Mouse (Mus musculus) intestine, embryonic 16.5 days (tissue): ENCODE results near the gene Atad5. TPM values are rescaled to one million over a fixed set of nuclear protein-coding genes. Genes with fewer than 3 reads are reported as not detected.
"Not testable (repeated sequence)": the region's sequence is repeated elsewhere in the genome, so short reads cannot be mapped to it uniquely, and the experiment has no call there.

Experiments used
- ATAC-seq: fragments of 200-750 bp; cut with Nextera tagmentation; 2 replicates; pipeline ENCODE4 v1.8.0; 2017; ENCODE audit warnings: moderate TSS enrichment, moderate library complexity
- H3K27ac ChIP-seq: fragments of 300-500 bp; sonication (generic); 2 replicates; pipeline ENCODE4 v1.5.1; 2014; ENCODE audit warnings: mild to moderate bottlenecking, low read length
- H3K27me3 ChIP-seq: fragments of 300-500 bp; sonication (generic); replicated peaks from 2 replicates; pipeline ENCODE4 v1.6.1; 2014; ENCODE audit warnings: low read length, control low read depth, mixed read lengths; ENCODE audit not compliant: control insufficient read depth, insufficient read depth
- H3K36me3 ChIP-seq: fragments of 300-500 bp; sonication (generic); 2 replicates; pipeline ENCODE4 v1.6.1; 2014; ENCODE audit warnings: low read length, control low read depth; ENCODE audit not compliant: control insufficient read depth, insufficient read depth
- H3K4me1 ChIP-seq: fragments of 300-500 bp; sonication (generic); 2 replicates; pipeline ENCODE4 v1.6.1; 2014; ENCODE audit warnings: low read length, control low read depth, mixed read lengths; ENCODE audit not compliant: control insufficient read depth, insufficient read depth
- H3K4me2 ChIP-seq: fragments of 300-500 bp; sonication (generic); 2 replicates; pipeline ENCODE4 v1.6.1; 2014; ENCODE audit warnings: low read depth, low read length, control low read depth
- H3K4me3 ChIP-seq: fragments of 300-500 bp; sonication (generic); 2 replicates; pipeline ENCODE4 v1.5.1; 2014; ENCODE audit warnings: mild to moderate bottlenecking, low read length
- H3K9ac ChIP-seq: fragments of 300-500 bp; sonication (generic); 2 replicates; pipeline ENCODE4 v1.6.1; 2014; ENCODE audit warnings: low read depth, low read length
- H3K9me3 ChIP-seq: fragments of 300-500 bp; sonication (generic); 2 replicates; pipeline ENCODE4 v1.6.1; 2016; ENCODE audit warnings: low read length, control low read depth; ENCODE audit not compliant: control insufficient read depth
- WGBS: fragments of 180-500 bp; shearing (Covaris S2); extraction: QIAGEN DNeasy Blood & Tissue Kit; methylation state at CpG from one replicate; pipeline ENCODE4 v1.1.7; 2014; 5-methylcytosine and 5-hydroxymethylcytosine counted together
- polyA plus RNA-seq: library from polyadenylated mRNA; unstranded; fragments of >200 nt; fragmentation: Nextera tagmentation; extraction: Ambion mirVana; gene quantifications from 2 replicates; pipeline ENCODE4 v1.2.1, GENCODE M21; 2015

The Atad5 gene
- polyA plus RNA-seq, 1 experiment from 2014 or later = 5.6 TPM

DNA sequence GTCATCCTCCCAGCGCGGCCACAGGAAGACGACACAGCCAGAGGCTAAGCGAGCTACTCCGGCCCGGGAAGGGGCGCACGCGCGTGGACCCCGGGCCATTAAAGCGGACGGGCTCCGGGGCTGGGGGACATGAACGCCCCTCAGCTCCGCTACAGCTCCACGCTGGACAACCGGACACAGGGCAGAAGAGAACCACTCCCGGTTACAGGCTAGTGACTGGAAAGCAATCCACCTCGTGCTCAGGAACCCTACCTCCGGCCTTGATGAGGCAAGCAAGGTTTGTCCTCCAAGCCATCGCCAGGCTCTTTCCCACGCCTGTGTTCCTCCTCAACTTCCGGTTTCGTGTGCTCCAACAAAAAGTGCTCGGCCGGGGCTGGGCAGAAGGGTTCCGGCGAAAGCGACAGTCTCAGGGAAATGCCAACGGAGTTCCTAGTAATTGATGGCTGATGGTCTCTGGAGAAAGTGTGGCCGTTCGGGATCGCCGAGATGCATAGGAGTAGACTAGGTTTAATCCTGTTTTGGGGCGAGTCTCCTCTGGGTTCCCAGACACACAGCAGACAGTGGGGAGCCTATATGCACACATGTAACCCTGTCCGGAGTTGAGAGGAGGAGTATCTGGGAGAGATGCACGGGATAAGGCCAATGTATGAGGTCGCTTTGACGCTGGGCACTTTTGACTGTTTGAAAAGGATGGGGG is 52.8 kb downstream of the Atad5 start, which contains the start of gene Tefm:
Gene Tefm (minus strand): TSS at position 351 of the 697 bp plus-strand sequence.
- Histone ChIP-seq H3K27me3 (no peaks in the 10 kb centered on the region), H3K4me1 (peaks cover 23% of the 10 kb centered on the region), H3K9me3 (no peaks in the 10 kb centered on the region), H3K4me3 (peak within 1 kb of the TSS; percentile 69), H3K36me3 (no peaks in the 10 kb centered on the region), H3K4me2 (peak within 1 kb of the TSS; percentile 75), H3K27ac (peak within 1 kb of the TSS; percentile 77), H3K9ac (peak within 1 kb of the TSS; percentile 84)
- WGBS = under 1% methylated on average over 40 of the region's 40 CpGs
- peak; percentile 85 for ATAC-seq

DNA sequence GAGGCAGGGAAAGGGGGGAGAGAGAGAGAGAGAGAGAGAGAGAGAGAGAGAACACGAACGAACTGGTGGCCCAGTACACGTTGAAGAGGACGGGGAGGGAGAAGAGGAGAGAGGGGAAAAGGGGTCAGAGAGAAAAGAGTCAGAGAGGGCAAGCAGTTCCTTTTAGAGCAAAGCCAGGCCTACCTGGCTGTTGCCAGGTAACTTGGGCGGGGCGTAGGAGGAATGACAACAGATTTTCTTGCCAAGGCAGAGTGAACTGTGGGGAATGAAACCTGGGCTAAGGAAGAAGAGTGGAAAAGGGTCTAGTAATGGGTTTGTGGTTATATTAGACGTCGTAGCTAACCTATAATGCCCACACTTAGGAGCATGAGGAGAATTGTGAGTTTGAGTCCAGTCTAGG is 53.7 kb downstream of the Atad5 start:
- 38% methylated on average over 8 of the region's 8 CpGs for WGBS
- H3K9ac ChIP-seq = peak overlapping the region; percentile 84; the same call in 1 of the 2 replicates
- H3K27me3 ChIP-seq = no peaks in the 10 kb centered on the region
- no peak overlapping the region for H3K27ac ChIP-seq
- H3K4me2 ChIP-seq = peak overlapping the region; percentile 75
- peaks cover 23% of the 10 kb centered on the region for H3K4me1 ChIP-seq
- H3K4me3 ChIP-seq = no peak overlapping the region; the same call in 1 of the 2 replicates
- no peaks in the 10 kb centered on the region for H3K36me3 ChIP-seq
- no peak for ATAC-seq
- H3K9me3 ChIP-seq = no peaks in the 10 kb centered on the region

- peak overlapping the region; percentile 93 for H3K27ac ChIP-seq
- H3K4me2 ChIP-seq = peak overlapping the region; percentile 32
- H3K36me3 ChIP-seq = no peaks in the 10 kb centered on the region
- no peaks in the 10 kb centered on the region for H3K9me3 ChIP-seq
- H3K27me3 ChIP-seq = no peaks in the 10 kb centered on the region
- no peak overlapping the region for H3K4me3 ChIP-seq
- peak overlapping the region; percentile 39; the same call in 1 of the 2 replicates for H3K9ac ChIP-seq
- H3K4me1 ChIP-seq = peaks cover 18% of the 10 kb centered on the region
- 37% methylated on average over 10 of the region's 10 CpGs for WGBS
- ATAC-seq = peak; percentile 71
These were observed 56.6 kb downstream of the Atad5 start for GRCm38 (mm10) chr11:80145787-80146275.

- no peak overlapping the region for H3K9ac ChIP-seq
- H3K4me2 ChIP-seq = no peak overlapping the region
- no peaks in the 10 kb centered on the region for H3K9me3 ChIP-seq
- ATAC-seq = no peak
- H3K36me3 ChIP-seq = no peaks in the 10 kb centered on the region
- WGBS = 61% methylated on average over 6 of the region's 6 CpGs
- no peak overlapping the region for H3K27ac ChIP-seq
- no peaks in the 10 kb centered on the region for H3K27me3 ChIP-seq
- H3K4me1 ChIP-seq = peaks cover 11% of the 10 kb centered on the region
- H3K4me3 ChIP-seq = no peak overlapping the region
These were observed 58.5 kb downstream of the Atad5 start for GRCm38 (mm10) chr11:80147748-80148147.

DNA sequence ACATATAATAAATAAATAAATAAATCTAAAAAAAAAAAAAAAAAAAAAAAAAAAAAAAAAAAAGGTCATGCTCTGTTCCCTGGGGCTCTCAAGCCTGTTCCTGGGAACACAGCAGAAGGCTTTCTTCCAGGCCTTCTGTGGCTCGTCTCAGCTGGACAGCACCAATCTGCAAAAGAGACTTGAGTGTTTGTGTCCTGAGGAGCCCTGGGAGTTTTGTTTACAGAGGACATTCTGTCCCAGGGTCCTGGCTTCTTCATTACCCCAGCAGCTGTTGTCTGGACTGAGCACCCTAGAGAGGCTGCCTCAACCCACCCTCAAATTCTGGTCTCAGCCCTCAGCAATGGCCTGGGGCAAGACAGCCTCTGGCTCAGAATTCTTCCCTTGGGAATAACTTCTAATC is 59.1 kb downstream of the Atad5 start:
- Histone ChIP-seq H3K9me3 (no peaks in the 10 kb centered on the region), H3K36me3 (no peaks in the 10 kb centered on the region), H3K4me3 (no peak overlapping the region), H3K27ac (no peak overlapping the region), H3K9ac (no peak overlapping the region), H3K4me1 (peaks cover 6% of the 10 kb centered on the region), H3K4me2 (no peak overlapping the region), H3K27me3 (no peaks in the 10 kb centered on the region)
- 27% methylated on average over 1 of the region's 1 CpGs for WGBS
- peak; percentile 26; the same call in 1 of the 2 replicates for ATAC-seq

DNA sequence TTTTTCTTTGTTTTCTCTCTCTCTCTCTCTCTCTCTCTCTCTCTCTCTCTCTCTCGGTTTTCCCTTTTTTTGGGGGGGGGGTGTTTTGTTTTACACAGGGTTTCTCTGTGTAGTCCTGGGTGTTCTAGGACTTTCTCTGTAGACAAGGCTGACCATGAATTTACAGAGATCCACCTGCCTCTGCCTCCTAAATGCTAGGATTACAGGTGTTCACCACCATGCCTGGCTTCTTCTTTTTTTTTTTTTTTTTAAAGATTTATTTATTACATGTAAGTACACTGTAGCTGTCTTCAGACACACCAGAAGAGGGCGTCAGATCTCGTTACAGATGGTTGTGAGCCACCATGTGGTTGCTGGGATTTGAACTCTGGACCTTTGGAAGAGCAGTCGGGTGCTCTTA is 59.8 kb downstream of the Atad5 start:
- not testable (repeated sequence) for H3K9ac ChIP-seq, H3K27ac ChIP-seq, ATAC-seq, H3K4me1 ChIP-seq, H3K9me3 ChIP-seq, H3K27me3 ChIP-seq, H3K4me2 ChIP-seq, H3K4me3 ChIP-seq, H3K36me3 ChIP-seq
- WGBS = 63% methylated on average over 1 of the region's 4 CpGs

- H3K9me3 ChIP-seq = no peaks in the 10 kb centered on the region
- peaks cover 5% of the 10 kb centered on the region for H3K27me3 ChIP-seq
- no peak overlapping the region for H3K9ac ChIP-seq
- no peak overlapping the region for H3K4me3 ChIP-seq
- peaks cover 12% of the 10 kb centered on the region for H3K4me1 ChIP-seq
- no peak for ATAC-seq
- H3K36me3 ChIP-seq = no peaks in the 10 kb centered on the region
- no peak overlapping the region for H3K4me2 ChIP-seq
- 80% methylated on average over 8 of the region's 8 CpGs for WGBS
- no peak overlapping the region for H3K27ac ChIP-seq
These were observed 60.3 kb downstream of the Atad5 start for GRCm38 (mm10) chr11:80149412-80150023.

DNA sequence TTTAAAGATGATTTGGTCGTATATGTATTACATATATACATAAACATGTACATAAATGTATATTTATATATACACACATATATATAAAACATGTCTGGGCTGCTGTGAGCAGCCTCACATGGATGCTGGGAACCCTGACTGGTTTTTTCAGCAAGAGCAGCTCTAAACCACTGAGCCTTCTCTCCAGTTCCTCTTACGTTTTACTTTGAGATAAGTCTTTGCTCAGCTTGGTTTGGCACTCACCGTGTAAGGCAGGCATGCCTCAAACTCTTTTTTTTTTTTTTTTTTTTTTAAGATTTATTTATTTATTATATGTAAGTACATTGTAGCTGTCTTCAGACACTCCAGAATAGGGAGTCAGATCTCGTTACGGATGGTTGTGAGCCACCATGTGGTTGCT is 61.4 kb downstream of the Atad5 start:
- Histone ChIP-seq H3K4me2 (no peak overlapping the region), H3K36me3 (no peaks in the 10 kb centered on the region), H3K4me3 (no peak overlapping the region), H3K27me3 (peaks cover 13% of the 10 kb centered on the region), H3K9ac (no peak overlapping the region), H3K27ac (no peak overlapping the region), H3K4me1 (peaks cover 9% of the 10 kb centered on the region), H3K9me3 (no peaks in the 10 kb centered on the region)
- ATAC-seq = no peak
- 65% methylated on average over 5 of the region's 5 CpGs for WGBS

- no peak overlapping the region for H3K27ac ChIP-seq
- no peak for ATAC-seq
- H3K4me3 ChIP-seq = no peak overlapping the region
- peaks cover 15% of the 10 kb centered on the region for H3K27me3 ChIP-seq
- no peak overlapping the region for H3K9ac ChIP-seq
- no peaks in the 10 kb centered on the region for H3K36me3 ChIP-seq
- H3K4me1 ChIP-seq = peaks cover 7% of the 10 kb centered on the region
- WGBS = 71% methylated on average over 2 of the region's 2 CpGs
- no peaks in the 10 kb centered on the region for H3K9me3 ChIP-seq
- no peak overlapping the region for H3K4me2 ChIP-seq
These were observed 62.3 kb downstream of the Atad5 start for GRCm38 (mm10) chr11:80151541-80151940.
